Mouse (Mus musculus): ENCODE results near the gene Gm10160.

The Gm10160 gene

GRCm38 (mm10) chr7:81827806-81828667, 27.6 kb downstream of the Gm10160 start:
- DNase-seq (ENCODE audit: low spot score in 2 of 2), result peak; percentile 11

- no peak for DNase-seq (ENCODE audit: low spot score in 2 of 2)
Observed at GRCm38 (mm10) chr7:81825381-81825780, 30.2 kb downstream of the Gm10160 start.

GRCm38 (mm10) chr7:81824906-81825305, 30.7 kb downstream of the Gm10160 start:
- DNase-seq (ENCODE audit: low spot score in 2 of 2), result no peak

- DNase-seq (ENCODE audit: low spot score in 2 of 2), result no peak
Observed at GRCm38 (mm10) chr7:81806067-81806466, 49.5 kb downstream of the Gm10160 start.
